Mouse (Mus musculus): ENCODE results near the gene Nckap5. TPM values are rescaled to one million over a fixed set of nuclear protein-coding genes. Genes with fewer than 3 reads are reported as not detected.

Nckap5 gene
- polyA plus RNA-seq, 1 experiment, result 3.1 TPM

GRCm38 (mm10) chr1:126007571-126007970, 823.0 kb downstream of the Nckap5 start:
- no peak for DNase-seq
- Histone ChIP-seq H3K36me3 (ENCODE audit: control insufficient read depth, insufficient read depth, low read length) (no peaks in the 10 kb centered on the region), H3K4me1 (ENCODE audit: control insufficient read depth, insufficient read depth, low read length) (no peaks in the 10 kb centered on the region), H3K27me3 (replicated peaks; ENCODE audit: control insufficient read depth, insufficient read depth, low read length) (no peaks in the 10 kb centered on the region), H3K27ac (ENCODE audit: insufficient read depth, low read depth, low read length) (no peak overlapping the region), H3K4me3 (ENCODE audit: insufficient read depth, low read depth, low read length) (no peak overlapping the region)
- WGBS, result 70% methylated on average over 4 of the region's 4 CpGs
- TF ChIP-seq CTCF (conservative IDR thresholded peaks at IDR 0.05; ENCODE audit: insufficient read depth, insufficient read length, low read depth, low read length) (no peak), POLR2A (IDR thresholded peaks at IDR 0.05; ENCODE audit: low read depth, low read length) (no peak)

- Histone ChIP-seq H3K4me1 (ENCODE audit: control insufficient read depth, insufficient read depth, low read length) (no peaks in the 10 kb centered on the region), H3K27ac (ENCODE audit: insufficient read depth, low read depth, low read length) (no peak overlapping the region), H3K4me3 (ENCODE audit: insufficient read depth, low read depth, low read length) (no peak overlapping the region), H3K36me3 (ENCODE audit: control insufficient read depth, insufficient read depth, low read length) (no peaks in the 10 kb centered on the region), H3K27me3 (replicated peaks; ENCODE audit: control insufficient read depth, insufficient read depth, low read length) (no peaks in the 10 kb centered on the region)
- TF ChIP-seq POLR2A (IDR thresholded peaks at IDR 0.05; ENCODE audit: low read depth, low read length) (no peak), CTCF (conservative IDR thresholded peaks at IDR 0.05; ENCODE audit: insufficient read depth, insufficient read length, low read depth, low read length) (no peak)
- WGBS, result 83% methylated on average over 5 of the region's 5 CpGs
- no peak for DNase-seq
Observed at GRCm38 (mm10) chr1:126005672-126006071, 824.9 kb downstream of the Nckap5 start.

GRCm38 (mm10) chr1:125996540-125996939, 834.1 kb downstream of the Nckap5 start:
- Histone ChIP-seq H3K27ac (ENCODE audit: insufficient read depth, low read depth, low read length) (no peak overlapping the region), H3K27me3 (replicated peaks; ENCODE audit: control insufficient read depth, insufficient read depth, low read length) (no peaks in the 10 kb centered on the region), H3K4me3 (ENCODE audit: insufficient read depth, low read depth, low read length) (no peak overlapping the region), H3K36me3 (ENCODE audit: control insufficient read depth, insufficient read depth, low read length) (no peaks in the 10 kb centered on the region), H3K4me1 (ENCODE audit: control insufficient read depth, insufficient read depth, low read length) (no peaks in the 10 kb centered on the region)
- DNase-seq, result no peak
- TF ChIP-seq POLR2A (IDR thresholded peaks at IDR 0.05; ENCODE audit: low read depth, low read length) (no peak), CTCF (conservative IDR thresholded peaks at IDR 0.05; ENCODE audit: insufficient read depth, insufficient read length, low read depth, low read length) (no peak)
- 64% methylated on average over 3 of the region's 3 CpGs for WGBS

- Histone ChIP-seq H3K27ac (ENCODE audit: insufficient read depth, low read depth, low read length) (no peak overlapping the region), H3K4me1 (ENCODE audit: control insufficient read depth, insufficient read depth, low read length) (peaks cover 6% of the 10 kb centered on the region; the same call in 1 of the 2 replicates), H3K36me3 (ENCODE audit: control insufficient read depth, insufficient read depth, low read length) (no peaks in the 10 kb centered on the region), H3K27me3 (replicated peaks; ENCODE audit: control insufficient read depth, insufficient read depth, low read length) (no peaks in the 10 kb centered on the region), H3K4me3 (ENCODE audit: insufficient read depth, low read depth, low read length) (no peak overlapping the region)
- TF ChIP-seq POLR2A (IDR thresholded peaks at IDR 0.05; ENCODE audit: low read depth, low read length) (no peak), CTCF (conservative IDR thresholded peaks at IDR 0.05; ENCODE audit: insufficient read depth, insufficient read length, low read depth, low read length) (no peak)
- no peak for DNase-seq
- WGBS, result 81% methylated on average over 3 of the region's 3 CpGs
Observed at GRCm38 (mm10) chr1:125987803-125988202, 842.8 kb downstream of the Nckap5 start.

- H3K36me3 ChIP-seq (ENCODE audit: control insufficient read depth, insufficient read depth, low read length), result no peaks in the 10 kb centered on the region
- no peaks in the 10 kb centered on the region for H3K27me3 ChIP-seq (replicated peaks; ENCODE audit: control insufficient read depth, insufficient read depth, low read length)
- TF ChIP-seq POLR2A (IDR thresholded peaks at IDR 0.05; ENCODE audit: low read depth, low read length), result no peak
- no peak for TF ChIP-seq CTCF (conservative IDR thresholded peaks at IDR 0.05; ENCODE audit: insufficient read depth, insufficient read length, low read depth, low read length)
- 20% methylated on average over 2 of the region's 2 CpGs for WGBS
- peak; percentile 54 for DNase-seq
- H3K27ac ChIP-seq (ENCODE audit: insufficient read depth, low read depth, low read length), result no peak overlapping the region
- H3K4me3 ChIP-seq (ENCODE audit: insufficient read depth, low read depth, low read length), result no peak overlapping the region
- peaks cover 6% of the 10 kb centered on the region; the same call in 1 of the 2 replicates for H3K4me1 ChIP-seq (ENCODE audit: control insufficient read depth, insufficient read depth, low read length)
Observed at GRCm38 (mm10) chr1:125984570-125984969, 846.0 kb downstream of the Nckap5 start.

- Histone ChIP-seq H3K36me3 (ENCODE audit: control insufficient read depth, insufficient read depth, low read length) (no peaks in the 10 kb centered on the region), H3K4me1 (ENCODE audit: control insufficient read depth, insufficient read depth, low read length) (no peaks in the 10 kb centered on the region), H3K4me3 (ENCODE audit: insufficient read depth, low read depth, low read length) (no peak overlapping the region), H3K27ac (ENCODE audit: insufficient read depth, low read depth, low read length) (no peak overlapping the region), H3K27me3 (replicated peaks; ENCODE audit: control insufficient read depth, insufficient read depth, low read length) (no peaks in the 10 kb centered on the region)
- TF ChIP-seq CTCF (conservative IDR thresholded peaks at IDR 0.05; ENCODE audit: insufficient read depth, insufficient read length, low read depth, low read length), result no peak
- TF ChIP-seq POLR2A (IDR thresholded peaks at IDR 0.05; ENCODE audit: low read depth, low read length), result no peak
- no peak for DNase-seq
- 88% methylated on average over 3 of the region's 3 CpGs for WGBS
Observed at GRCm38 (mm10) chr1:125974649-125975048, 856.0 kb downstream of the Nckap5 start.

- TF ChIP-seq POLR2A (IDR thresholded peaks at IDR 0.05; ENCODE audit: low read depth, low read length) (no peak), CTCF (conservative IDR thresholded peaks at IDR 0.05; ENCODE audit: insufficient read depth, insufficient read length, low read depth, low read length) (no peak)
- Histone ChIP-seq H3K27me3 (replicated peaks; ENCODE audit: control insufficient read depth, insufficient read depth, low read length) (no peaks in the 10 kb centered on the region), H3K36me3 (ENCODE audit: control insufficient read depth, insufficient read depth, low read length) (no peaks in the 10 kb centered on the region), H3K4me3 (ENCODE audit: insufficient read depth, low read depth, low read length) (no peak overlapping the region), H3K4me1 (ENCODE audit: control insufficient read depth, insufficient read depth, low read length) (no peaks in the 10 kb centered on the region), H3K27ac (ENCODE audit: insufficient read depth, low read depth, low read length) (no peak overlapping the region)
- 83% methylated on average over 6 of the region's 6 CpGs for WGBS
- DNase-seq, result no peak
Observed at GRCm38 (mm10) chr1:125971933-125972332, 858.7 kb downstream of the Nckap5 start.
